Mouse (Mus musculus) hindbrain, embryonic 13.5 days (tissue): ENCODE results near the gene Znrf3. TPM values are rescaled to one million over a fixed set of nuclear protein-coding genes. Genes with fewer than 3 reads are reported as not detected.

Experiments
- ATAC-seq: fragments of 200-750 bp; cut with Nextera tagmentation; 2 replicates; pipeline ENCODE4 v1.8.0; 2017; ENCODE audit warnings: moderate TSS enrichment; ENCODE audit not compliant: low FRiP score
- H3K27ac ChIP-seq: fragments of 300-500 bp; sonication (generic); 2 replicates; pipeline ENCODE4 v1.5.1; 2015; ENCODE audit warnings: inconsistent platforms, mild to moderate bottlenecking, moderate library complexity
- H3K27me3 ChIP-seq: fragments of 300-500 bp; sonication (generic); 2 replicates; pipeline ENCODE4 v1.6.1; 2015; ENCODE audit warnings: mild to moderate bottlenecking, inconsistent platforms
- H3K36me3 ChIP-seq: fragments of 300-500 bp; sonication (generic); 2 replicates; pipeline ENCODE4 v1.6.1; 2015; ENCODE audit warnings: mild to moderate bottlenecking, inconsistent platforms
- H3K4me1 ChIP-seq: fragments of 300-500 bp; sonication (generic); replicated peaks from 2 replicates; pipeline ENCODE4 v1.6.1; 2015; ENCODE audit warnings: inconsistent platforms
- H3K4me2 ChIP-seq: fragments of 300-500 bp; sonication (generic); 2 replicates; pipeline ENCODE4 v1.6.1; 2015; ENCODE audit warnings: inconsistent platforms, mild to moderate bottlenecking, moderate library complexity
- H3K4me3 ChIP-seq: fragments of 300-500 bp; sonication (generic); 2 replicates; pipeline ENCODE4 v1.5.1; 2015; ENCODE audit warnings: mild to moderate bottlenecking, inconsistent platforms
- H3K9ac ChIP-seq: fragments of 300-500 bp; sonication (generic); 2 replicates; pipeline ENCODE4 v1.6.1; 2015; ENCODE audit warnings: mild to moderate bottlenecking, inconsistent platforms
- H3K9me3 ChIP-seq: fragments of 300-500 bp; sonication (generic); 2 replicates; pipeline ENCODE4 v1.6.1; 2016; ENCODE audit warnings: inconsistent platforms
- WGBS: fragments of 180-500 bp; shearing (Covaris S2); methylation state at CpG from one replicate; pipeline ENCODE4 v1.1.7; 2015; 5-methylcytosine and 5-hydroxymethylcytosine counted together
- polyA plus RNA-seq: library from polyadenylated mRNA; unstranded; fragments of >200 nt; fragmentation: Nextera tagmentation; extraction: Ambion mirVana; gene quantifications from 2 replicates; pipeline ENCODE4 v1.2.1, GENCODE M21; 2015

Gene Znrf3
- polyA plus RNA-seq, 1 experiment from 2014 or later, result 7.1 TPM

DNA sequence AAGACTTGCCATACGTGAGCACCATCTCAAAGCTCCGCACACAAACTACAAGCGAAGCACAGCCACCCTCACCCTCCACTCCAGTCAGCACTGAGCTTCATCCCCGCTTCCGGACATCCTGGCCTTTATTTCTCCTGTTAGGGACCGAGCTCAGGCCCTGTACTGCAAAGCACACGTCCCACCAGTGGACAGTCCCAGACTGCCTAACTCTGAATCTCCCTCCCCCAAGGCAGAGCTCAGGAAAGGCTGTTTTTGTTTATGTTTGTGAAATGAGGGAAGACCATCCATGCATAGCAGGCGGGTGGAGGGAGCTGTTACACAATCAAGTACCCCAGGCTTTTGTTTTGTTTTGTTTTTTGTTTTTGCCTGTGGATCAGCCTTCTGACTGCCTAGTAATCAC, 191.9 kb downstream of the Znrf3 start:
- H3K4me3 ChIP-seq, result no peak overlapping the region
- 77% methylated on average over 8 of the region's 8 CpGs for WGBS
- no peak overlapping the region for H3K27ac ChIP-seq
- peaks cover 42% of the 10 kb centered on the region for H3K4me1 ChIP-seq
- no peak for ATAC-seq
- no peaks in the 10 kb centered on the region for H3K27me3 ChIP-seq
- H3K4me2 ChIP-seq, result no peak overlapping the region
- no peak overlapping the region for H3K9ac ChIP-seq
- H3K9me3 ChIP-seq, result no peaks in the 10 kb centered on the region
- H3K36me3 ChIP-seq, result no peaks in the 10 kb centered on the region

DNA sequence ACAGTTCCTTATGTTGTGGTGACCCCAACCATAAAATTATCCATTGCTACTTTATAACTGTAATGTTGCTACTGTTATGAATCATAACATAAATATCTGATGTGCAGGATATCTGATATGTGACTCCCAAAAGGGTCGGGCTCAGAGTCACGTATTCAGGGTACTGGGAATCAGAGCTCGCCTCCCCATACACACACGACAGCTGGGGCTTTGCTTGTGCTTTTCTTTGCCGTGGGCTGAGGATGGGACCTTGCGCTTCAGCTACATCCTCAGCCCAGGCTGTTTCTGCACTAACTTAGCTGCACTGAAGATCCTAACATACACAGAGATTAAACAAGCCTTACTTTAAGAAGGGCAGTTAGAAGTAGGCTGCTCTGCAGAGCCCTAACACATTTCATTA, 193.5 kb downstream of the Znrf3 start:
- Histone ChIP-seq H3K4me1 (peaks cover 31% of the 10 kb centered on the region), H3K4me3 (no peak overlapping the region)
- ATAC-seq, result no peak

DNA sequence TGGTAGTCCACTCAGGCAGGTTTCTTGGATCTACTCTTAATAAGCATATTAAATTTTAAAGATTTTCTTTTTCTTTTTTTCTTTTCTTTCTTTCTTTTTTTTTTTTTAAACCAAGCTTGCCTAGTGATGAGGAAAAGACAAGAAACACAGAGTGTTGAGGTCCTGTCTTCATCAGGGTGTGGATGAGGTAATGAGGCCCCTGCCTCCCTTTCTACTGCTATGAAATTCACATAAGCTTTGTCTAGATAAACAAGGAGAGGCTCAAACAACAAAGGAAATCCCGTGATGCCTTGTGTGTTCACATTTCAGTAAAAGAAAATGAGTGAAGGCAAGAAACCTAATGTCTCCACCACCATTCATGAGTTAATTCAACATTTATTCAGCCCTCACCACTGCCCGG, 196.4 kb downstream of the Znrf3 start:
- Histone ChIP-seq H3K4me1 (peaks cover 17% of the 10 kb centered on the region), H3K27me3 (no peaks in the 10 kb centered on the region), H3K27ac (no peak overlapping the region), H3K36me3 (no peaks in the 10 kb centered on the region), H3K9ac (no peak overlapping the region), H3K9me3 (no peaks in the 10 kb centered on the region), H3K4me2 (no peak overlapping the region), H3K4me3 (no peak overlapping the region)
- no peak for ATAC-seq
- WGBS, result 13% methylated on average over 2 of the region's 2 CpGs

More for the DNA sequence above, 193.5 kb downstream of the Znrf3 start:
- no peak overlapping the region for H3K27ac ChIP-seq
- WGBS, result 73% methylated on average over 6 of the region's 6 CpGs
- H3K9me3 ChIP-seq, result no peaks in the 10 kb centered on the region
- H3K4me2 ChIP-seq, result no peak overlapping the region
- H3K9ac ChIP-seq, result no peak overlapping the region
- H3K36me3 ChIP-seq, result no peaks in the 10 kb centered on the region
- H3K27me3 ChIP-seq, result no peaks in the 10 kb centered on the region

DNA sequence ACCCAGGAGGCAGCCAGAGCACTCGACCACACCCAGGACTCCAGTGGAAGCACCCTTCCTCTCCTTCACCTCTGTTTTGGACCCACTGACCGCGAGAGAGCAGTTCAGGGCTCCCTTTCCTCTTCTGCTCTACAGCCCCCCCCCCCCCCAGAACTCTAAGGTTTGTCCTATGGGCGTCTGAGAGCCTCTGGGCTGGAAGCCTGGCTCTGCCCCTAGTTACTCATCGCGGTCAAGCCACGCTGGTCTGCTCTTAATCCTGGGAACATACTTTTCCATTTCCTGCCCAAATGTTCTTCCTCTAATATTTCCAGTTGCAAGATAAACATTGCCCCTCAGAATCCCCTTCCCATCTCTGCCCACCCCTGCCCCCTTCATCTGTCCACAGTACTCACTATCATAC, 199.2 kb downstream of the Znrf3 start:
- Histone ChIP-seq H3K27me3 (no peaks in the 10 kb centered on the region), H3K9ac (no peak overlapping the region), H3K9me3 (no peaks in the 10 kb centered on the region), H3K4me3 (no peak overlapping the region), H3K36me3 (peaks cover 7% of the 10 kb centered on the region), H3K4me1 (peaks cover 11% of the 10 kb centered on the region), H3K4me2 (no peak overlapping the region), H3K27ac (no peak overlapping the region)
- WGBS, result 88% methylated on average over 7 of the region's 7 CpGs
- ATAC-seq, result no peak

DNA sequence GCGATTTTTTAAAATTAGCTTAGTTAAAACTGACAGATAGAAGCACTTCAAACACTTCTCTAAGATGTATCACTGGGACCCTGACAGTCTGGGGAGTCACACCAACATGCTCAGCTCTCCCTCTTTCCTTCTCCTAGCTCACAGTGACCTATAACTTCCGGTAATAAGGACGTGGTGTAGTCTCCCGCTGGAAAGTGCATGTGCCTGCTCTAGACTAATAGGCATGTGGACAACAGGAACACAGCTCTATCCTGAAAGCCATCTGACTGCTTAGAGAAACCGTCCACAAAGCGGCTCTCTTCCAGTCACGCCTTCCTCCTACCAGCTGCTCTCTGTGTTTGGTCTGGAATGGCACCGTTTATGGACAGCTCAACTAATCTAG, 199.9 kb downstream of the Znrf3 start:
- ATAC-seq, result no peak
- H3K9me3 ChIP-seq, result no peaks in the 10 kb centered on the region
- no peak overlapping the region for H3K4me3 ChIP-seq
- H3K9ac ChIP-seq, result no peak overlapping the region
- H3K4me1 ChIP-seq, result peaks cover 18% of the 10 kb centered on the region
- no peak overlapping the region for H3K4me2 ChIP-seq
- H3K27me3 ChIP-seq, result no peaks in the 10 kb centered on the region
- 64% methylated on average over 8 of the region's 8 CpGs for WGBS
- H3K36me3 ChIP-seq, result peaks cover 7% of the 10 kb centered on the region
- H3K27ac ChIP-seq, result no peak overlapping the region

DNA sequence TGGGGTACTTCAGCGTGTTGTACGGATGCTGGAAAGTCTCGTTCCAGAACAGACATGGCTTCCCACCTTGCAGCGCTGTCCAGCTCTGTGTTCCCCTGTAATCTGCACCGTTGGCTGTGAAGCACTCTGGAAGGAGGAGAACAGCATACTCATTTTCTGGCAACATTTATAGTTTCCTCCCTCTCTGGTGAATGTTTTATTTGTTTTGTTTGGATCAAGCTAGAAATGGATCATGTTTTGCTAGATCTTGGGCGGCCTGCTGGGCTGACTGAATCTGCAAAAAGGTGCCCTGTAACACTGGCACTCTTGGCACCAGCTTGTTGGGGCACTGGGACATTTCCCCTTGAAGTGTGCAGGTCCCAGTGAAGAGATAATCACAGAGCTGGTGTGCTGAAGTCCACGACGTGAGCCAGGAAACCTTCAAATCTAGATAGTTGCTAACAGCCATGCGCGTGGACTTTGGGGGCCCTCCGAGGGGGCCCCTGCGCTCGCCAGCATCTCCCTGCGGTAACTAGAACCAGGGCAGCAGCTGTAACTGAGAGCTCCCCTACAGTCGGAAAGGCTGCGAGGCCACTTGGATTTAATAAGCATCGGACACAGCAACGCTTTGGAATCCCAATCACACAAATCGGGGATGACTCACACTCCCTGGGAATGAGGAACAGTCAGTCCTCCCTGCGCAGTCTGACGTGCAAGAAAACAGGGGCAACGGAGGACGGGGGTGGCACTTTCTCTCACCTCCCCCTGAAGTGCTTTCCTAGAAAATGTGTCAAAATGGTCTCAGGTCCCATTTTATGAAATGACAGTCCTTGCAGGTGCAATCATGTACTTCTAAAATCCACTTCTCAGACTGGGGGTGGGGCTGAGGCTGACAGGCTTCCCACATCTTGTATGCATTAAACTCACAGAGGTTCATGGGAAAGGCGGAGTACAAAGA, 200.6 kb downstream of the Znrf3 start:
- Histone ChIP-seq H3K36me3 (peaks cover 7% of the 10 kb centered on the region), H3K9me3 (no peaks in the 10 kb centered on the region), H3K4me1 (peaks cover 25% of the 10 kb centered on the region), H3K4me2 (0 out of 2 replicates have a peak overlapping the region, but pooled peaks have one; percentile 7), H3K4me3 (no peak overlapping the region), H3K27ac (no peak overlapping the region), H3K9ac (no peak overlapping the region), H3K27me3 (no peaks in the 10 kb centered on the region)
- no peak for ATAC-seq
- WGBS, result 75% methylated on average over 24 of the region's 24 CpGs

DNA sequence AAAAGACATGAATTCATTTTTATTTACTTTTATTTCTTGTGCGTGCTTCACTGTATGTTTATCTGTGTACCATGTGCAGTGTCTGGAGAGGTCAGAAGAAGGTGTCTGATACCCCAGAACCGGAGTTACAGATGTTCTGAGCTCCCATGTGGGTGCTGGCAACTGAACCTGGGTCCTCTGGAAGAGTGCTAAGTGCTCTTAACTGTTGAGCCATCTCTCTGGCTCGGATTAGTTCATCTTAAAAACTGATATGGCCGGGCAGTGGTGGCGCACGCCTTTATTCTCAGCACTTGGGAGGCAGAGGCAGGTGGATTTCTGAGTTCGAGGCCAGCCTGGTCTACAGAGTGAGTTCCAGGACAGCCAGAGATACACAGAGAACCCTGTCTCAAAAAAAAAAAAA, 201.4 kb downstream of the Znrf3 start:
- Histone ChIP-seq H3K9ac (no peak overlapping the region), H3K4me2 (no peak overlapping the region), H3K4me3 (no peak overlapping the region), H3K27me3 (no peaks in the 10 kb centered on the region), H3K36me3 (peaks cover 7% of the 10 kb centered on the region), H3K27ac (no peak overlapping the region), H3K9me3 (no peaks in the 10 kb centered on the region), H3K4me1 (peaks cover 23% of the 10 kb centered on the region)
- no peak for ATAC-seq
- 94% methylated on average over 7 of the region's 7 CpGs for WGBS

DNA sequence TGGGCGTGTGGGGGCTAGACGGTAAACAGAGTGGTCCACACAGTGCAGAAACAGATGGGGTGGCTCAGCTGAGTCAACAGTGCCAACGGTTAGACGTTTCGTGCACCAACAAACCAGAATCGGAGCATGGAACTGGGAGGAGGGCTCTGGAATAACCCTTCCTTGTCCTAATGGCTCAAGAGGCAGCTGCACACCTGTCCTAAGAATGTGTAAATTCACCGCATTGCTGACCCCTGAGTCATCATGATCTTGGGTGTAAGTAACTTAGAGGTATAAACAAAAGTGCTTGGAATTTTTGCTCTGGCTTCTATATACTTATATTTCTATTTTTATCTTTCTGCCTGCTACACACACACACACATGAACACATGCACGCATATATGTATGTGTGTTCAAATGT, 202.5 kb downstream of the Znrf3 start:
- no peak for ATAC-seq
- peaks cover 18% of the 10 kb centered on the region for H3K36me3 ChIP-seq
- H3K9me3 ChIP-seq, result no peaks in the 10 kb centered on the region
- H3K4me2 ChIP-seq, result no peak overlapping the region
- no peaks in the 10 kb centered on the region for H3K27me3 ChIP-seq
- 92% methylated on average over 8 of the region's 8 CpGs for WGBS
- peaks cover 23% of the 10 kb centered on the region for H3K4me1 ChIP-seq
- H3K4me3 ChIP-seq, result no peak overlapping the region
- H3K9ac ChIP-seq, result no peak overlapping the region
- no peak overlapping the region for H3K27ac ChIP-seq

DNA sequence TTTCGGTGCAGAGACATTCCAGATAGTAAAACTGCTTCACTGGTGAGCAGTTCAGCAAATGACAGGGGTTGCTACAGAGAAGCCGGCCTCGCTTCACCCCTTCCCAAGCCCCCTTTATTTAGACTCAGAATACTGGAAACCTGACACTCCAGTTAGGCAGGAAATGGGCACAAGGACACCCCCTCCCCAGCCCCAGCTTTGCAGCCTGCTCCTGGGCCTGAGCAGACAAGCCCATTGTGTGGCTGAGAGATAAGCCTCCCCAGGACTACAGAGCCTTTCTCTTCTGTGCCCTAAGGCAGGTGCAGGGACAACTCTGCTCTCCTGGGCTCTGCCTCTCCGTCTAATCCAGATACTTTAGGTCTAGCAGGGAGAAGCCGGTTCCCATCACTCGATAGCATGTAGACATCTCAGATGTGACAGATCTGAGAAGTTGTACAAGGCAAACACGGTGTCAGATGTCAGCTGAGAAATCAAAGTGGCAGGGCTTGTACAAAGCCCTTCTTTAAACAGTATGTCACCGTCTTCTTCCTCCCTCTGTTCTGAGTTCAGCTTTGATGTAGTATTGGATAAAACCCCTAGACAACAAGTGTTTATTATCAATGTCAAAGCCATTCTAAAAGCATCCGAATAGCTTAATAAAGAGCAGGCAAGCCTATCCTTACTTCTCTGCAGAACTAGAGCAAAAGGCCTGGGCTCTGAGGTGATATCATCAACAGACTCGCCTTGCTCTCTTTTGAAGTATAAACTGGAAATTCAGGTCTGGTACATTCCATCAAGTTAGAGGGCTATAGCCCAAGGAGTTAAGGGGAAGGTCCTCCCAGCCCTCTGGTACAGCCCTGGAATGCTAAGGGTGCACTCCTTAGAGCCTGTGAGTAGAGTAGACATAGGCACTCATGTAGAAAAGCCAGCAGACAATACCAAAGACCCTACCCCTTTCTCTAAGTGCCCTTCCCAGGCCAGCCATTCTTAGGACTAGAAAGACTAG, 204.6 kb downstream of the Znrf3 start:
- Histone ChIP-seq H3K9me3 (no peaks in the 10 kb centered on the region), H3K4me3 (no peak overlapping the region), H3K4me1 (peaks cover 23% of the 10 kb centered on the region), H3K27ac (peak overlapping the region; percentile 70), H3K27me3 (no peaks in the 10 kb centered on the region), H3K9ac (0 out of 2 replicates have a peak overlapping the region, but pooled peaks have one; percentile 15), H3K4me2 (no peak overlapping the region), H3K36me3 (peaks cover 21% of the 10 kb centered on the region)
- ATAC-seq, result no peak
- 14% methylated on average over 10 of the region's 10 CpGs for WGBS

Other genes starting within 250 kb of the Znrf3 start
- gene Kremen1, start 183.3 kb downstream of the Znrf3 start, polyA plus RNA-seq, result 6.5 and 7.5 TPM in 2 replicates
- 109 and 122 TPM in 2 replicates for gene Xbp1, start 75.8 kb upstream of the Znrf3 start, polyA plus RNA-seq
- 12.3 and 12.4 TPM in 2 replicates for gene Ccdc117, start 97.3 kb upstream of the Znrf3 start, polyA plus RNA-seq
- gene Ankrd36, start 124.8 kb upstream of the Znrf3 start, polyA plus RNA-seq, result not detected in 2 replicates